Mouse (Mus musculus) forebrain, postnatal 0 days (tissue): Measurements from ENCODE around the gene Msh3. TPM values are rescaled to one million over a fixed set of nuclear protein-coding genes. Genes with fewer than 3 reads are reported as not detected.
A peak's percentile ranks its signal among the peaks of the same experiment; 100 is the strongest.

Source experiments
- ATAC-seq: fragments of 200-750 bp; cut with Nextera tagmentation; 2 replicates; pipeline ENCODE4 v1.8.0; 2017; ENCODE audit warnings: mild to moderate bottlenecking, moderate library complexity
- DNase-seq: peaks from one replicate; pipeline ENCODE4 v3.0.0-alpha.2; 2015
- H3K27ac ChIP-seq: fragments of 300-500 bp; sonication (generic); 2 replicates; pipeline ENCODE4 v1.5.1; 2014; ENCODE audit warnings: low read depth, mild to moderate bottlenecking, antibody characterized with exemption, low read length, moderate library complexity, mixed read lengths
- H3K27me3 ChIP-seq: fragments of 300-500 bp; sonication (generic); 2 replicates; pipeline ENCODE4 v1.6.1; 2014; ENCODE audit warnings: mild to moderate bottlenecking, low read length, mixed read lengths; ENCODE audit not compliant: insufficient read depth
- H3K36me3 ChIP-seq: fragments of 300-500 bp; sonication (generic); 2 replicates; pipeline ENCODE4 v1.6.1; 2014; ENCODE audit warnings: mild to moderate bottlenecking, moderate library complexity; ENCODE audit not compliant: insufficient read depth
- H3K4me1 ChIP-seq: fragments of 300-500 bp; sonication (generic); 2 replicates; pipeline ENCODE4 v1.6.1; 2014; ENCODE audit warnings: antibody characterized with exemption; ENCODE audit not compliant: insufficient read depth
- H3K4me2 ChIP-seq: fragments of 300-500 bp; sonication (generic); 2 replicates; pipeline ENCODE4 v1.6.1; 2014; ENCODE audit warnings: low read depth, mild to moderate bottlenecking, moderate library complexity
- H3K4me3 ChIP-seq: fragments of 300-500 bp; sonication (generic); 2 replicates; pipeline ENCODE4 v1.5.1; 2014; ENCODE audit warnings: low read depth, low read length, mixed read lengths
- H3K9ac ChIP-seq: fragments of 300-500 bp; sonication (generic); 2 replicates; pipeline ENCODE4 v1.6.1; 2014; ENCODE audit warnings: mild to moderate bottlenecking
- H3K9me3 ChIP-seq: fragments of 300-500 bp; sonication (generic); 2 replicates; pipeline ENCODE4 v1.6.1; 2016; ENCODE audit warnings: low read length
- CTCF ChIP-seq: sonication (generic); IDR thresholded peaks from 2 replicates; pipeline ENCODE4 v1.5.1; 2016; ENCODE audit warnings: antibody characterized with exemption, control low read depth, low read depth
- WGBS: fragments of 180-500 bp; shearing (Covaris S2); extraction: QIAGEN DNeasy Blood & Tissue Kit; methylation state at CpG from one replicate; pipeline ENCODE4 v1.1.7; 2014; 5-methylcytosine and 5-hydroxymethylcytosine counted together
- polyA plus RNA-seq: library from polyadenylated mRNA; unstranded; fragments of >200 nt; fragmentation: Nextera tagmentation; extraction: Ambion mirVana; gene quantifications from 2 replicates; pipeline ENCODE4 v1.2.1, GENCODE M21; 2015
- total RNA-seq: library from RNA; depleted of rRNA; stranded (reverse); fragments of >200 nt; gene quantifications from 2 replicates; pipeline ENCODE4 v1.2.3, GENCODE M21; 2014

Gene Msh3
- total and polyA plus RNA-seq, 2 experiments from 2014 or later, result 20.3 to 33.6 TPM

GRCm38 (mm10) chr13:92303062-92303948, 51.5 kb downstream of the Msh3 start:
- no peaks in the 10 kb centered on the region for H3K9me3 ChIP-seq
- H3K27ac ChIP-seq, result no peak overlapping the region
- H3K27me3 ChIP-seq, result no peaks in the 10 kb centered on the region
- ATAC-seq, result no peak
- H3K36me3 ChIP-seq, result peaks cover 7% of the 10 kb centered on the region; the same call in 1 of the 2 replicates
- no peak overlapping the region for H3K4me2 ChIP-seq
- WGBS, result 74% methylated on average over 8 of the region's 8 CpGs
- H3K4me1 ChIP-seq, result 0 out of 2 replicates have a peak, but pooled peaks cover 4% of the 10 kb centered on the region
- TF ChIP-seq CTCF, result no peak
- H3K9ac ChIP-seq, result no peak overlapping the region
- no peak overlapping the region for H3K4me3 ChIP-seq
- no peak for DNase-seq

- no peak for TF ChIP-seq CTCF
- Histone ChIP-seq H3K27me3 (no peaks in the 10 kb centered on the region), H3K4me1 (0 out of 2 replicates have a peak, but pooled peaks cover 4% of the 10 kb centered on the region), H3K4me2 (no peak overlapping the region), H3K9me3 (no peaks in the 10 kb centered on the region), H3K9ac (no peak overlapping the region), H3K36me3 (0 out of 2 replicates have a peak, but pooled peaks cover 3% of the 10 kb centered on the region), H3K27ac (no peak overlapping the region), H3K4me3 (no peak overlapping the region)
- ATAC-seq, result peak; percentile 68; the same call in 1 of the 2 replicates
- no peak for DNase-seq
- 58% methylated on average over 4 of the region's 4 CpGs for WGBS
Observed at GRCm38 (mm10) chr13:92302466-92302865, 52.3 kb downstream of the Msh3 start.

- Histone ChIP-seq H3K36me3 (0 out of 2 replicates have a peak, but pooled peaks cover 3% of the 10 kb centered on the region), H3K4me1 (0 out of 2 replicates have a peak, but pooled peaks cover 4% of the 10 kb centered on the region), H3K27me3 (no peaks in the 10 kb centered on the region), H3K4me2 (no peak overlapping the region), H3K27ac (no peak overlapping the region), H3K9me3 (no peaks in the 10 kb centered on the region), H3K9ac (no peak overlapping the region), H3K4me3 (no peak overlapping the region)
- WGBS, result 78% methylated on average over 4 of the region's 4 CpGs
- no peak for ATAC-seq
- no peak for DNase-seq
- no peak for TF ChIP-seq CTCF
Observed at GRCm38 (mm10) chr13:92301754-92302153, 53.0 kb downstream of the Msh3 start.

- H3K4me1 ChIP-seq, result 0 out of 2 replicates have a peak, but pooled peaks cover 4% of the 10 kb centered on the region
- H3K27me3 ChIP-seq, result no peaks in the 10 kb centered on the region
- H3K4me3 ChIP-seq, result no peak overlapping the region
- 96% methylated on average over 1 of the region's 1 CpGs for WGBS
- H3K27ac ChIP-seq, result no peak overlapping the region
- DNase-seq (no peak), ATAC-seq (no peak)
- H3K9me3 ChIP-seq, result no peaks in the 10 kb centered on the region
- 0 out of 2 replicates have a peak, but pooled peaks cover 6% of the 10 kb centered on the region for H3K36me3 ChIP-seq
- no peak for TF ChIP-seq CTCF
- no peak overlapping the region for H3K4me2 ChIP-seq
- no peak overlapping the region for H3K9ac ChIP-seq
Observed at GRCm38 (mm10) chr13:92299522-92299921, 55.3 kb downstream of the Msh3 start.

GRCm38 (mm10) chr13:92297021-92297420, 57.8 kb downstream of the Msh3 start:
- Histone ChIP-seq H3K4me3 (no peak overlapping the region), H3K9ac (no peak overlapping the region), H3K9me3 (no peaks in the 10 kb centered on the region), H3K4me2 (no peak overlapping the region), H3K27ac (no peak overlapping the region), H3K4me1 (no peaks in the 10 kb centered on the region), H3K36me3 (0 out of 2 replicates have a peak, but pooled peaks cover 6% of the 10 kb centered on the region), H3K27me3 (no peaks in the 10 kb centered on the region)
- 98% methylated on average over 2 of the region's 2 CpGs for WGBS
- ATAC-seq (no peak), DNase-seq (no peak)
- TF ChIP-seq CTCF, result no peak

GRCm38 (mm10) chr13:92296490-92296889, 58.3 kb downstream of the Msh3 start:
- Histone ChIP-seq H3K27ac (no peak overlapping the region), H3K27me3 (no peaks in the 10 kb centered on the region), H3K4me3 (no peak overlapping the region), H3K9me3 (no peaks in the 10 kb centered on the region), H3K9ac (no peak overlapping the region), H3K4me1 (no peaks in the 10 kb centered on the region), H3K36me3 (0 out of 2 replicates have a peak, but pooled peaks cover 6% of the 10 kb centered on the region), H3K4me2 (no peak overlapping the region)
- ATAC-seq (no peak), DNase-seq (no peak)
- WGBS, result 94% methylated on average over 4 of the region's 4 CpGs
- no peak for TF ChIP-seq CTCF

- 89% methylated on average over 5 of the region's 5 CpGs for WGBS
Observed at GRCm38 (mm10) chr13:92293883-92294282, 60.9 kb downstream of the Msh3 start.

More at GRCm38 (mm10) chr13:92293883-92294282, 60.9 kb downstream of the Msh3 start:
- H3K9ac ChIP-seq, result no peak overlapping the region
- no peak for TF ChIP-seq CTCF
- DNase-seq, result no peak
- no peaks in the 10 kb centered on the region for H3K4me1 ChIP-seq
- H3K4me2 ChIP-seq, result no peak overlapping the region
- H3K36me3 ChIP-seq, result 0 out of 2 replicates have a peak, but pooled peaks cover 11% of the 10 kb centered on the region
- H3K27me3 ChIP-seq, result no peaks in the 10 kb centered on the region
- H3K9me3 ChIP-seq, result no peaks in the 10 kb centered on the region
- ATAC-seq, result no peak
- no peak overlapping the region for H3K4me3 ChIP-seq
- no peak overlapping the region for H3K27ac ChIP-seq
